Mouse (Mus musculus) forebrain, postnatal 0 days (tissue): ENCODE data around the gene Kirrel2. TPM values are rescaled to one million over a fixed set of nuclear protein-coding genes. Genes with fewer than 3 reads are reported as not detected.

ENCODE experiments used
- ATAC-seq: fragments of 200-750 bp; cut with Nextera tagmentation; 2 replicates; pipeline ENCODE4 v1.8.0; 2017; ENCODE audit warnings: mild to moderate bottlenecking, moderate library complexity
- DNase-seq: peaks from one replicate; pipeline ENCODE4 v3.0.0-alpha.2; 2015
- H3K27ac ChIP-seq: fragments of 300-500 bp; sonication (generic); 2 replicates; pipeline ENCODE4 v1.5.1; 2014; ENCODE audit warnings: low read depth, mild to moderate bottlenecking, antibody characterized with exemption, low read length, moderate library complexity, mixed read lengths
- H3K27me3 ChIP-seq: fragments of 300-500 bp; sonication (generic); 2 replicates; pipeline ENCODE4 v1.6.1; 2014; ENCODE audit warnings: mild to moderate bottlenecking, low read length, mixed read lengths; ENCODE audit not compliant: insufficient read depth
- H3K36me3 ChIP-seq: fragments of 300-500 bp; sonication (generic); 2 replicates; pipeline ENCODE4 v1.6.1; 2014; ENCODE audit warnings: mild to moderate bottlenecking, moderate library complexity; ENCODE audit not compliant: insufficient read depth
- H3K4me1 ChIP-seq: fragments of 300-500 bp; sonication (generic); 2 replicates; pipeline ENCODE4 v1.6.1; 2014; ENCODE audit warnings: antibody characterized with exemption; ENCODE audit not compliant: insufficient read depth
- H3K4me2 ChIP-seq: fragments of 300-500 bp; sonication (generic); 2 replicates; pipeline ENCODE4 v1.6.1; 2014; ENCODE audit warnings: low read depth, mild to moderate bottlenecking, moderate library complexity
- H3K4me3 ChIP-seq: fragments of 300-500 bp; sonication (generic); 2 replicates; pipeline ENCODE4 v1.5.1; 2014; ENCODE audit warnings: low read depth, low read length, mixed read lengths
- H3K9ac ChIP-seq: fragments of 300-500 bp; sonication (generic); 2 replicates; pipeline ENCODE4 v1.6.1; 2014; ENCODE audit warnings: mild to moderate bottlenecking
- H3K9me3 ChIP-seq: fragments of 300-500 bp; sonication (generic); 2 replicates; pipeline ENCODE4 v1.6.1; 2016; ENCODE audit warnings: low read length
- CTCF ChIP-seq: sonication (generic); IDR thresholded peaks from 2 replicates; pipeline ENCODE4 v1.5.1; 2016; ENCODE audit warnings: antibody characterized with exemption, control low read depth, low read depth
- WGBS: fragments of 180-500 bp; shearing (Covaris S2); extraction: QIAGEN DNeasy Blood & Tissue Kit; methylation state at CpG from one replicate; pipeline ENCODE4 v1.1.7; 2014; 5-methylcytosine and 5-hydroxymethylcytosine counted together
- polyA plus RNA-seq: library from polyadenylated mRNA; unstranded; fragments of >200 nt; fragmentation: Nextera tagmentation; extraction: Ambion mirVana; gene quantifications from 2 replicates; pipeline ENCODE4 v1.2.1, GENCODE M21; 2015
- total RNA-seq: library from RNA; depleted of rRNA; stranded (reverse); fragments of >200 nt; gene quantifications from 2 replicates; pipeline ENCODE4 v1.2.3, GENCODE M21; 2014

Gene Kirrel2
- total and polyA plus RNA-seq, 2 experiments from 2014 or later = 0.07 to 2.1 TPM

GRCm38 (mm10) chr7:30419561-30420499 is 37.7 kb downstream of the Kirrel2 start, which contains the start of gene Hcst:
TSS of gene Hcst (minus strand) at chr7:30419854.
- Histone ChIP-seq H3K4me3 (no peak within 1 kb of the TSS), H3K9me3 (no peaks in the 10 kb centered on the region), H3K27ac (no peak within 1 kb of the TSS), H3K4me1 (no peaks in the 10 kb centered on the region; the same call in 1 of the 2 replicates), H3K9ac (no peak within 1 kb of the TSS), H3K27me3 (no peaks in the 10 kb centered on the region), H3K4me2 (no peak within 1 kb of the TSS), H3K36me3 (no peaks in the 10 kb centered on the region; the same call in 1 of the 2 replicates)
- no peak for ATAC-seq
- WGBS = 76% methylated on average over 10 of the region's 10 CpGs
- no peak for DNase-seq
- TF ChIP-seq CTCF = no peak

GRCm38 (mm10) chr7:30417856-30418255 is 39.6 kb downstream of the Kirrel2 start:
- Histone ChIP-seq H3K4me1 (no peaks in the 10 kb centered on the region; the same call in 1 of the 2 replicates), H3K36me3 (no peaks in the 10 kb centered on the region), H3K4me3 (no peak overlapping the region), H3K27me3 (no peaks in the 10 kb centered on the region), H3K27ac (no peak overlapping the region), H3K9ac (no peak overlapping the region), H3K4me2 (no peak overlapping the region), H3K9me3 (no peaks in the 10 kb centered on the region)
- 80% methylated on average over 9 of the region's 9 CpGs for WGBS
- ATAC-seq (no peak), DNase-seq (no peak)
- no peak for TF ChIP-seq CTCF

- no peak within 1 kb of the TSS for H3K9ac ChIP-seq
- no peak for ATAC-seq
- H3K27ac ChIP-seq = no peak within 1 kb of the TSS
- H3K27me3 ChIP-seq = no peaks in the 10 kb centered on the region
- no peaks in the 10 kb centered on the region for H3K4me1 ChIP-seq
- no peak within 1 kb of the TSS for H3K4me2 ChIP-seq
- H3K36me3 ChIP-seq = no peaks in the 10 kb centered on the region
- WGBS = 73% methylated on average over 5 of the region's 5 CpGs
- no peak for DNase-seq
- TF ChIP-seq CTCF = no peak
- H3K9me3 ChIP-seq = no peaks in the 10 kb centered on the region
- no peak within 1 kb of the TSS for H3K4me3 ChIP-seq
These were observed 43.9 kb downstream of the Kirrel2 start, which contains the start of gene Tyrobp for GRCm38 (mm10) chr7:30413596-30413995. TSS of gene Tyrobp (plus strand) at chr7:30413760.

GRCm38 (mm10) chr7:30412735-30413147 is 44.7 kb downstream of the Kirrel2 start:
- WGBS = 58% methylated on average over 4 of the region's 4 CpGs
- no peak overlapping the region for H3K27ac ChIP-seq
- no peak overlapping the region for H3K9ac ChIP-seq
- H3K4me3 ChIP-seq = no peak overlapping the region
- DNase-seq = no peak
- H3K4me2 ChIP-seq = no peak overlapping the region
- no peaks in the 10 kb centered on the region for H3K4me1 ChIP-seq
- no peak for ATAC-seq
- H3K27me3 ChIP-seq = no peaks in the 10 kb centered on the region
- no peak for TF ChIP-seq CTCF
- no peaks in the 10 kb centered on the region for H3K9me3 ChIP-seq
- no peaks in the 10 kb centered on the region for H3K36me3 ChIP-seq

- no peak overlapping the region for H3K27ac ChIP-seq
- no peaks in the 10 kb centered on the region for H3K4me1 ChIP-seq
- H3K9me3 ChIP-seq = no peaks in the 10 kb centered on the region
- ATAC-seq (no peak), DNase-seq (no peak)
- WGBS = 81% methylated on average over 3 of the region's 3 CpGs
- H3K4me3 ChIP-seq = no peak overlapping the region
- no peaks in the 10 kb centered on the region for H3K36me3 ChIP-seq
- no peak overlapping the region for H3K9ac ChIP-seq
- no peak for TF ChIP-seq CTCF
- no peaks in the 10 kb centered on the region for H3K27me3 ChIP-seq
- no peak overlapping the region for H3K4me2 ChIP-seq
These were observed 46.5 kb downstream of the Kirrel2 start for GRCm38 (mm10) chr7:30411023-30411422.

GRCm38 (mm10) chr7:30409789-30410188 is 47.7 kb downstream of the Kirrel2 start:
- 87% methylated on average over 2 of the region's 2 CpGs for WGBS
- no peak overlapping the region for H3K27ac ChIP-seq

GRCm38 (mm10) chr7:30408639-30409038 is 48.9 kb downstream of the Kirrel2 start:
- H3K27ac ChIP-seq = no peak overlapping the region
- no peaks in the 10 kb centered on the region for H3K9me3 ChIP-seq
- DNase-seq (no peak), ATAC-seq (no peak)
- no peak overlapping the region for H3K4me2 ChIP-seq
- H3K4me3 ChIP-seq = no peak overlapping the region
- no peak for TF ChIP-seq CTCF
- H3K4me1 ChIP-seq = no peaks in the 10 kb centered on the region
- H3K27me3 ChIP-seq = no peaks in the 10 kb centered on the region
- WGBS = 86% methylated on average over 3 of the region's 3 CpGs
- no peak overlapping the region for H3K9ac ChIP-seq
- no peaks in the 10 kb centered on the region for H3K36me3 ChIP-seq

More at GRCm38 (mm10) chr7:30409789-30410188, 47.7 kb downstream of the Kirrel2 start:
- ATAC-seq (no peak), DNase-seq (no peak)
- H3K4me2 ChIP-seq = no peak overlapping the region
- H3K27me3 ChIP-seq = no peaks in the 10 kb centered on the region
- H3K4me1 ChIP-seq = no peaks in the 10 kb centered on the region
- H3K4me3 ChIP-seq = no peak overlapping the region
- no peak overlapping the region for H3K9ac ChIP-seq
- H3K36me3 ChIP-seq = no peaks in the 10 kb centered on the region
- H3K9me3 ChIP-seq = no peaks in the 10 kb centered on the region
- TF ChIP-seq CTCF = no peak
